Mouse (Mus musculus) ES-Bruce4 (cell line): Measurements from ENCODE around the gene Hdac1. TPM values are rescaled to one million over a fixed set of nuclear protein-coding genes. Genes with fewer than 3 reads are reported as not detected.
"Not testable (repeated sequence)": the region's sequence is repeated elsewhere in the genome, so short reads cannot be mapped to it uniquely, and the experiment has no call there.

ENCODE experiments used
- H3K27ac ChIP-seq: 2 replicates; pipeline ENCODE4 v1.5.1; 2012; ENCODE audit warnings: low read length, inconsistent platforms; ENCODE audit not compliant: insufficient read depth
- H3K27me3 ChIP-seq: 2 replicates; pipeline ENCODE4 v1.6.1; 2012; ENCODE audit warnings: mild to moderate bottlenecking, low read length, inconsistent platforms; ENCODE audit not compliant: control insufficient read depth, poor library complexity, insufficient read depth, severe bottlenecking
- H3K36me3 ChIP-seq: 2 replicates; pipeline ENCODE4 v1.6.1; 2012; ENCODE audit warnings: inconsistent platforms, mild to moderate bottlenecking, low read length, moderate library complexity; ENCODE audit not compliant: control insufficient read depth, poor library complexity, insufficient read depth, severe bottlenecking
- H3K4me1 ChIP-seq: one replicate; pipeline ENCODE4 v1.8.1; 2011; ENCODE audit warnings: low read length; ENCODE audit not compliant: control insufficient read depth, insufficient read depth
- H3K4me3 ChIP-seq: 2 replicates; pipeline ENCODE4 v1.5.1; 2011; ENCODE audit warnings: low read depth, mild to moderate bottlenecking, low read length
- H3K9ac ChIP-seq: 2 replicates; pipeline ENCODE4 v1.6.1; 2012; ENCODE audit warnings: low read depth, mild to moderate bottlenecking, inconsistent platforms; ENCODE audit not compliant: poor library complexity, severe bottlenecking
- H3K9me3 ChIP-seq: replicated peaks from 2 replicates; pipeline ENCODE4 v1.6.1; 2012; ENCODE audit warnings: mild to moderate bottlenecking, low read length, inconsistent platforms; ENCODE audit not compliant: control insufficient read depth, poor library complexity, insufficient read depth, severe bottlenecking
- CTCF ChIP-seq: IDR thresholded peaks from one replicate; pipeline ENCODE4 v1.8.1; 2011; ENCODE audit warnings: low read depth, low read length
- EP300 ChIP-seq: IDR thresholded peaks from 2 replicates; pipeline ENCODE4 v1.6.1; 2011; ENCODE audit warnings: low read depth, low read length; ENCODE audit not compliant: insufficient read depth
- POLR2A ChIP-seq: IDR thresholded peaks from one replicate; pipeline ENCODE4 v1.8.1; 2011; ENCODE audit warnings: low read length; ENCODE audit not compliant: insufficient read depth
- polyA plus RNA-seq: library from polyadenylated mRNA; stranded (reverse); fragments of >200 nt; gene quantifications from 2 replicates; pipeline ENCODE4 v1.2.4, GENCODE M21; 2011; ENCODE audit warnings: low read depth; ENCODE audit not compliant: missing spikeins, insufficient read depth, insufficient read length

Gene Hdac1
- polyA plus RNA-seq, 1 experiment: 304 TPM

- TF ChIP-seq CTCF (no peak), EP300 (no peak), POLR2A (no peak)
- H3K4me3 ChIP-seq: no peak overlapping the region
- H3K4me1 ChIP-seq: peaks cover 3% of the 10 kb centered on the region
- peak overlapping the region; percentile 70 for H3K27ac ChIP-seq
- no peaks in the 10 kb centered on the region; the same call in 1 of the 2 replicates for H3K36me3 ChIP-seq
- H3K27me3 ChIP-seq: no peaks in the 10 kb centered on the region
- H3K9ac ChIP-seq: peak overlapping the region; percentile 67
- H3K9me3 ChIP-seq: no peaks in the 10 kb centered on the region
Observed at GRCm38 (mm10) chr4:129544106-129544505, 1.6 kb upstream of the Hdac1 start.

GRCm38 (mm10) chr4:129541868-129542591, 483 bp downstream of the Hdac1 start:
- H3K4me3 ChIP-seq: peak overlapping the region; percentile 93
- H3K4me1 ChIP-seq: peaks cover 3% of the 10 kb centered on the region
- no peaks in the 10 kb centered on the region for H3K27me3 ChIP-seq
- peak overlapping the region; percentile 94 for H3K9ac ChIP-seq
- no peaks in the 10 kb centered on the region for H3K36me3 ChIP-seq
- no peaks in the 10 kb centered on the region for H3K9me3 ChIP-seq
- peak overlapping the region; percentile 74 for H3K27ac ChIP-seq
- no peak for TF ChIP-seq POLR2A
- peak; percentile 66; the same call in 1 of the 2 replicates for TF ChIP-seq EP300
- peak; percentile 62 for TF ChIP-seq CTCF

- TF ChIP-seq CTCF (peak; percentile 91), EP300 (no peak)
- H3K36me3 ChIP-seq: peaks cover 13% of the 10 kb centered on the region
- H3K9ac ChIP-seq: no peak overlapping the region
- no peak overlapping the region for H3K27ac ChIP-seq
- no peaks in the 10 kb centered on the region for H3K27me3 ChIP-seq
- no peak overlapping the region for H3K4me3 ChIP-seq
- H3K9me3 ChIP-seq: no peaks in the 10 kb centered on the region
- H3K4me1 ChIP-seq: peaks cover 3% of the 10 kb centered on the region
Observed at GRCm38 (mm10) chr4:129540012-129540411, 2.5 kb downstream of the Hdac1 start.

- not testable (repeated sequence) for H3K9me3 ChIP-seq, H3K27me3 ChIP-seq, H3K4me3 ChIP-seq, H3K4me1 ChIP-seq, H3K9ac ChIP-seq
- peak overlapping the region; percentile 71; the same call in 1 of the 2 replicates for H3K27ac ChIP-seq
- H3K36me3 ChIP-seq: peaks cover 80% of the 10 kb centered on the region
Observed at GRCm38 (mm10) chr4:129528901-129529300, 13.6 kb downstream of the Hdac1 start.

- Histone ChIP-seq H3K9me3 (no peaks in the 10 kb centered on the region), H3K27me3 (no peaks in the 10 kb centered on the region), H3K9ac (no peak overlapping the region), H3K4me3 (no peak overlapping the region), H3K4me1 (no peaks in the 10 kb centered on the region), H3K27ac (no peak overlapping the region), H3K36me3 (peaks cover 85% of the 10 kb centered on the region)
- TF ChIP-seq EP300: no peak
- TF ChIP-seq CTCF: no peak
- TF ChIP-seq POLR2A: no peak
Observed at GRCm38 (mm10) chr4:129525889-129526288, 16.6 kb downstream of the Hdac1 start.

- no peak overlapping the region for H3K9ac ChIP-seq
- no peaks in the 10 kb centered on the region for H3K27me3 ChIP-seq
- no peaks in the 10 kb centered on the region for H3K9me3 ChIP-seq
- no peak overlapping the region for H3K27ac ChIP-seq
- H3K4me1 ChIP-seq: no peaks in the 10 kb centered on the region
- no peak overlapping the region for H3K4me3 ChIP-seq
- no peak for TF ChIP-seq CTCF
- no peak for TF ChIP-seq POLR2A
- TF ChIP-seq EP300: no peak
- H3K36me3 ChIP-seq: peaks cover 83% of the 10 kb centered on the region
Observed at GRCm38 (mm10) chr4:129525338-129525737, 17.2 kb downstream of the Hdac1 start.
